Mouse (Mus musculus): ENCODE data around the gene Mrgprg. TPM values are rescaled to one million over a fixed set of nuclear protein-coding genes. Genes with fewer than 3 reads are reported as not detected.

The Mrgprg gene
- not detected in 2 replicates for polyA plus RNA-seq (2015; fragmentation: Nextera tagmentation; extraction: Ambion mirVana)

DNA sequence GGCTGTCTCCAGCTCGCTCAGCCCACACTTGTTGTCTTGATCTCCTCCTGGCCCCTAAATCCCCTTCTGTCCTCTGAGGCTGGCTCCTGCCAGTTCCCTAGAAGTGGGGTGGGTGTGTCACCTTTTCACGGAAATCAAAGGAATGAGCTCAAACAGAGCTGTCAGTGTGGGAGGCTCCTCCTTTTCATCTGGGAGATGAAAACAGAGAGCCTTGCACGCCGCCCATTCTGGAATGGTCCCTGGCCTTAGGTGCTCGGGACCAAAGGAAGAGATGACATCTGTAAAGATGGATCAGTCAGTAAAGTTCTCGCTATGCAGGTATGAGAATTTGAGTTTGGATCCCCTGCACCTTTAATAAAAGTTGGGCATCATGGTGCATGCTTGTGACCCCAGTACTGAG lies at the start of gene Mrgprg:
Mrgprg (minus strand) TSS at position 101 of the 400 bp plus-strand sequence.
- Histone ChIP-seq H3K4me2 (no peak within 1 kb of the TSS), H3K36me3 (replicated peaks) (no peaks in the 10 kb centered on the region), H3K27ac (no peak within 1 kb of the TSS), H3K9ac (no peak within 1 kb of the TSS), H3K27me3 (replicated peaks) (peaks cover 11% of the 10 kb centered on the region; the same call in 1 of the 2 replicates), H3K4me1 (no peaks in the 10 kb centered on the region; the same call in 1 of the 2 replicates), H3K9me3 (no peaks in the 10 kb centered on the region), H3K4me3 (no peak within 1 kb of the TSS)
- 41% methylated on average over 6 of the region's 6 CpGs for WGBS
- no peak for ATAC-seq (replicated peaks)

DNA sequence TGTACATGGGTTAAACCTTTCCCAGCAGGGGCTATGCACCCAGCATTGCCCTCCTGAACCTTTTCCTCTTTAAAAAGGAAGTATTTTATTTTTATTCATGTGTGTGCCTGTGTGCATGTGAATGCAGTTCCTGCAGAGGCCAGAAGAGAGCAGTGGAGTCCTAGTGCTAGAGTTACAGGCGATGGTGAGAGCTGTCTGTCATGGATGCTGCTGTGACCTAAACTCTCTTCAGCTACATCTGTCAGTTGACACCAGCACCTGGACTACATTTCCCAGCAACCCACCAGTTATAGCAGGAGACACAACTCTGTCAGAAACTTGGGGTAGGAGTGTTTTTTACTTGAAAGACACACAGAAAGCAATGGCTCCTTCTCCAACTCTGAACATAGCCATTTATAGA lies 42.1 kb upstream of the Mrgprg start:
- H3K36me3 ChIP-seq (replicated peaks): peaks cover 19% of the 10 kb centered on the region
- no peaks in the 10 kb centered on the region for H3K4me1 ChIP-seq
- H3K9ac ChIP-seq: no peak overlapping the region
- no peaks in the 10 kb centered on the region for H3K9me3 ChIP-seq
- WGBS: 38% methylated on average over 1 of the region's 1 CpGs
- ATAC-seq (replicated peaks): no peak
- H3K4me2 ChIP-seq: no peak overlapping the region
- H3K27ac ChIP-seq: no peak overlapping the region
- no peaks in the 10 kb centered on the region for H3K27me3 ChIP-seq (replicated peaks)
- no peak overlapping the region for H3K4me3 ChIP-seq

DNA sequence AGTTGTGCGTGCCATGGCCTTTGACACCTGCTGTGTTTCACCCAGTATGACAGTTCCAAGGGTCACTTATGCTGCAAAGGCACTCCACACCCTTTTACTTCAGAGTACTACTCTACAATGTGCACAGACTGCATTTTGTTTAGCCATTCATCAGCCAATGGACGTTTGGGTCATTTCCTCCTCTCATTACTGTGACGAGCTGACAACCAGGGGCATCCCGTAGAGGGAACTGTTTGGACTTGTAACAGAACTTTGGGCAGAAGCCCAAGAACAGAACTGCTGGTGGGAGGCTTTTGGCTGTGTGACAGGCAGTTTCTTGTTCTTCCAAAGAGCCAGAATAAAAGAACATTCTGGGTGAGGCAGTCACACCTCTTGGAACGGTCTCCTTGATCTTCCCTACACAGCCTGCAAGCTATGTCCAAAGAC lies 38.4 kb upstream of the Mrgprg start:
- no peak overlapping the region for H3K4me3 ChIP-seq
- no peaks in the 10 kb centered on the region for H3K9me3 ChIP-seq
- no peaks in the 10 kb centered on the region for H3K4me1 ChIP-seq
- peaks cover 9% of the 10 kb centered on the region; the same call in 1 of the 2 replicates for H3K36me3 ChIP-seq (replicated peaks)
- no peaks in the 10 kb centered on the region for H3K27me3 ChIP-seq (replicated peaks)
- ATAC-seq (replicated peaks): no peak
- H3K27ac ChIP-seq: no peak overlapping the region
- WGBS: 70% methylated on average over 5 of the region's 5 CpGs
- no peak overlapping the region for H3K4me2 ChIP-seq
- no peak overlapping the region for H3K9ac ChIP-seq

DNA sequence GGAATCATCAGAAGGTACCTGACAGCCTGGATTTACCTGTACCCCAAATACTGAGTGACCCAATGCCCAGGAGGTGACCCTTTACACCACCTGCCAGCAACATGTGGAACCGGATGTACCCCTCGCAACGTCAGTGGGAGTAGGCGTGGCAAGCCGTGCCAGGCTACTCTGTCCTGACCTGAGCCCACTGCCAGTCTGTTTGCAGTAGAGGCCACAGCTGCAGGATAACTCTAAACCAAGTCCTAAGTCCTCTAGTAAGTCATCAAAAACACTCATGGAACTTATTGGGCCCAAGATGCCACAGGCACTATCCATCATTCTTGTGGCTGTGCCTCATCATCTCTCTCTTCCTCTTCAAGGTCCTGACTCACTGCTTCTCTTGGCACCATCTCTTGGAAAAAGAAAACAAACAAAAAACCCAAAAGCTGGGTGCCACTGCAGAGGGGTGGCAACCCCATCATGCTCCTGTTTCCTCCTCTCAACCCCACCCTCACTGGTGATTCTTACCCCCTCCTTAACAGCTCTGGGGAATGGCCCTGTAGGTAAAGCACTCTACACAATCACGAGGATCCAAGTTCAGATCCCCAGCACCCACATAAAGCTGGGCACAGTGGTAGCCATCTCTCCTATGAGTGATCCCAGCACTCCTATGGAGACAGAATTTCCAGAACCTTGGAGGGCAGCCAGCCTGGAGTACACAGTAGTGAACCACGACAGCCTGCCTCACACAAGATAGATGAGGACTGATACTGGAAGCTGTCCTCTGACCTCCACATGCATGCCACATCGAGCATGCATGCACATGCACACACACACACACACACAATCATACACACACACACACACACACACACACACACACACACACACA lies 34.6 kb upstream of the Mrgprg start:
- no peak overlapping the region for H3K9ac ChIP-seq
- H3K4me3 ChIP-seq: no peak overlapping the region
- no peak overlapping the region for H3K4me2 ChIP-seq
- no peak overlapping the region for H3K27ac ChIP-seq
- H3K9me3 ChIP-seq: no peaks in the 10 kb centered on the region
- no peak for ATAC-seq (replicated peaks)
- H3K27me3 ChIP-seq (replicated peaks): no peaks in the 10 kb centered on the region
- WGBS: 87% methylated on average over 8 of the region's 8 CpGs
- H3K36me3 ChIP-seq (replicated peaks): peaks cover 24% of the 10 kb centered on the region; the same call in 1 of the 2 replicates
- H3K4me1 ChIP-seq: no peaks in the 10 kb centered on the region

DNA sequence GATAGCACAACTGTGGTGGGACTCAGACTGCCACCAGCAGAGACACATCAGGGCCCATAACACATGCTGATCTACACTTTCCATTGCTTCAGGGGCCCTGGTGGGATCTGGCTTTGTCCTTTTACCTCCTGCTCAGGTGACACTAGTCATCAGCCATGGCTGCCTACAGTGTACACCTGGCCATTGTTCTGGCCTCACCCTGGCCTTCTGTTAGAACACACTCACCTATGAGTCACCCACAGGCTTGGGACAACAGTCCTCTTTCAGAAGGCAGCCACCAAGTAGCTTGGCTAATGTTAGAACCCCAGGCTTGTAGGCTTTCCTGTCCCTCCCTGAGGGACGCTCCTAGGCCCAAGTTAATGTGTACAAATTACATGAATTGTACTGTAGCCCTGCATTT lies 34.0 kb upstream of the Mrgprg start:
- no peaks in the 10 kb centered on the region for H3K4me1 ChIP-seq
- ATAC-seq (replicated peaks): no peak
- H3K9ac ChIP-seq: no peak overlapping the region
- no peak overlapping the region for H3K27ac ChIP-seq
- no peak overlapping the region for H3K4me3 ChIP-seq
- H3K9me3 ChIP-seq: no peaks in the 10 kb centered on the region
- WGBS: 90% methylated on average over 1 of the region's 1 CpGs
- no peak overlapping the region for H3K4me2 ChIP-seq
- peaks cover 23% of the 10 kb centered on the region; the same call in 1 of the 2 replicates for H3K36me3 ChIP-seq (replicated peaks)
- H3K27me3 ChIP-seq (replicated peaks): no peaks in the 10 kb centered on the region

DNA sequence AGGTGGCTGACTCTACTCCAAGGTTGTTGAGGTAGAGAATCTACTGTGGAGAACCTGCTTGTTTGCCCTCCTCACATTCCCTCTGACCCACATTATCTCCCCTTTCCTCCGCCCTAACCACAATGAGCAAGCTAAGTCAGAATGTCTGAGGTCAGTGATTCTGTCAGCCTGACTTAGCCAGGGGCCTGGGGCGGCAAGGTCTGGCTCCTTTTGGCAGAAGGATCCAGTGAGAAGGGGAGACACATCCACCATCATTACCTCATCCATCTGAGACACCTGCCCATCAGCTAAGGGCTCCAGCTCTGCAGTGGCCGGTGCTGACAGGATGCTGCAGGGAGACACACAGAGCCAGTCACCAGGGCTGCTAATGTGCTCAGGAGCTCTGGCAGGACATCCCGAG lies 32.0 kb upstream of the Mrgprg start:
- WGBS: 91% methylated on average over 4 of the region's 4 CpGs
- no peaks in the 10 kb centered on the region for H3K27me3 ChIP-seq (replicated peaks)
- H3K9me3 ChIP-seq: no peaks in the 10 kb centered on the region
- no peak overlapping the region for H3K4me2 ChIP-seq
- H3K36me3 ChIP-seq (replicated peaks): peaks cover 26% of the 10 kb centered on the region; the same call in 1 of the 2 replicates
- H3K4me1 ChIP-seq: no peaks in the 10 kb centered on the region
- no peak for ATAC-seq (replicated peaks)
- H3K27ac ChIP-seq: no peak overlapping the region
- H3K9ac ChIP-seq: no peak overlapping the region
- no peak overlapping the region for H3K4me3 ChIP-seq

DNA sequence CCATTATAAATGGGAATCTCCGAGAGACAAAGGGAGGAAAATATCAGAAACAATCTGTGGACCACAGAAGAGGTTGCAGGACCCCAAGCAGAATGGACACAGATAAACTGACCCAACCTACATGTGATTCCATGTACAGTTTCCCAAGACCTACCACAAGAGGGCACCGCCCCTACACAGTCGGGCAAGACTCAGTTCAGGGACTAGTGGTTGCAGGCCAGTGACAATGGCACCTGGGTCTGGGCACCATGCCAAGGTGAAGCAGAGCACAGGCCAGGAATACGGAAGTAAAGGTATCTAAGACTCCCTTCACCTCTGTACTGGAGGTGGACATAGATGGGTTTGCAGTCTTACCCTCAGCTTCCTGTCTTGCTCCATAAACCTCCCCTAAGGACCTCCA lies 26.3 kb upstream of the Mrgprg start:
- WGBS: 52% methylated on average over 4 of the region's 4 CpGs

DNA sequence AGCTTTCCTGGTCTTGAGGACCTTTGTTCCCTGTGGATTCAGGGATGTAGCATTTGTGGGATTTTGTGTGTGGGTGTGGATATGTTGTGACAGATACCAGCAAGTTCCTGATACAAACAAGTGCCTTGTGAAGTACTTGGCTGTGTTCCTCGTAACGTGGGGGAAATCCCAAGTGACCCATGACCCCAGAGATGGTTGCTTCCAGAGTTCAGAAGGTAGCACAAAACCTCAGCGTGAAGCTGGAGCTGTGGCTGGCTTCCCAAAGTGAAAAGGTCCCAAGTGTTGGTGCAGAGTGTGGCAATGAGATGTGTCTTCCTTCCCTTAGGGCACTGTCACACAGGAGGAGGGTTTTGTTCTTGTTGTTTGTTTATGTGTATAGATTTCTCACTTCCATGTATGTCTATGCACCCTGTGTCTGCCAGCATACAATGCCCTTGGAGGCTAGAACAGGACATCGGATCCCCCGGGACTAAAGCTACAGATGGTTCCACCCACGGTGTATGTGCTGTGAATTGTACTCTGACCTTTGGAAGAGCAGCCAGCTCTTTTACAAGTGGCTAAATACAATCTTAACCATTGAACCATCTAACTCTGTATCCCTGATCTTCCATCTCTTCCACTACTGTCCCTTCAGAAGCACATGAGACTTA lies 25.7 kb upstream of the Mrgprg start:
- WGBS: 81% methylated on average over 6 of the region's 6 CpGs
- H3K9me3 ChIP-seq: no peaks in the 10 kb centered on the region
- 0 out of 2 replicates have a peak, but pooled peaks cover 16% of the 10 kb centered on the region for H3K36me3 ChIP-seq (replicated peaks)
- ATAC-seq (replicated peaks): no peak
- no peaks in the 10 kb centered on the region for H3K4me1 ChIP-seq
- H3K4me2 ChIP-seq: no peak overlapping the region
- H3K27me3 ChIP-seq (replicated peaks): no peaks in the 10 kb centered on the region
- no peak overlapping the region for H3K27ac ChIP-seq
- no peak overlapping the region for H3K4me3 ChIP-seq
- no peak overlapping the region for H3K9ac ChIP-seq

More for the DNA sequence above, 26.3 kb upstream of the Mrgprg start:
- ATAC-seq (replicated peaks): no peak
- Histone ChIP-seq H3K36me3 (replicated peaks) (peaks cover 22% of the 10 kb centered on the region; the same call in 1 of the 2 replicates), H3K4me3 (no peak overlapping the region), H3K27me3 (replicated peaks) (no peaks in the 10 kb centered on the region), H3K9ac (no peak overlapping the region), H3K4me2 (no peak overlapping the region), H3K27ac (no peak overlapping the region), H3K9me3 (no peaks in the 10 kb centered on the region), H3K4me1 (no peaks in the 10 kb centered on the region)

DNA sequence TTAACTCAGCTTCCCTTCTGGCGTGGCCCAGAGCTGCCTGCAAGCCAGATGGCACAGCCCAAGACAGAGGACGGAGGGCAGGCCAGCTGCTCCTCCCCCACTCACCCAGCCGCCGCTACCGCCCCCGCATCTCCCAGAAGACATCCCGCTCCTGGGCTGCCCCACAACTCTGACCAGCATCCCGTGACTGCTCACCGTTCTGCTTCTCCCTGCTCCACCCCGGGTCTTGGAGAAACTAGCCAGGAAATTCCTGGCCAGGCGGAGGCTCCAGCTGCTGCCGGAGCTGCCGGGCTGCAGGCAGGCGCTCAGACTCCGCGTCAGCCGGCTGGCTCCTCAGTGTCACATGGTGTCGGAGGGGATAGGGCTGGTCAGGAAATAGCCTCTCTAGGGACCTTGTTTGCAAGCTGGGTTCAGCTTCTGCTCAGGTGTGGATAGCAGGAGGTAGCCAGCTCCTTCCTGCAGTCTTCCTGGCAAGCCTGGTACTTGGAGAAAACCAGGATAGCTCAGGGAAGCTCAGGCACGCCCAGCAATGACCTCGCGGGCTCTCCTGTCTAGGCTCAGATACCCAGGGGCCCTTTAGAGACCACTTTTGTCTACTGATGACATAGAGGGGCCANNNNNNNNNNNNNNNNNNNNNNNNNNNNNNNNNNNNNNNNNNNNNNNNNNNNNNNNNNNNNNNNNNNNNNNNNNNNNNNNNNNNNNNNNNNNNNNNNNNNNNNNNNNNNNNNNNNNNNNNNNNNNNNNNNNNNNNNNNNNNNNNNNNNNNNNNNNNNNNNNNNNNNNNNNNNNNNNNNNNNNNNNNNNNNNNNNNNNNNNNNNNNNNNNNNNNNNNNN lies 17.4 kb upstream of the Mrgprg start, which contains the start of gene Mrgpre:
Mrgpre (minus strand) TSS at position 505 of the 834 bp plus-strand sequence.
- Histone ChIP-seq H3K27me3 (replicated peaks) (no peaks in the 10 kb centered on the region), H3K4me2 (peak within 1 kb of the TSS; percentile 72), H3K9ac (peak within 1 kb of the TSS; percentile 53), H3K4me1 (peaks cover 19% of the 10 kb centered on the region), H3K4me3 (peak within 1 kb of the TSS; percentile 54), H3K36me3 (replicated peaks) (no peaks in the 10 kb centered on the region), H3K27ac (peak within 1 kb of the TSS; percentile 74), H3K9me3 (no peaks in the 10 kb centered on the region)
- ATAC-seq (replicated peaks): peak; percentile 90
- WGBS: 4% methylated on average over 21 of the region's 21 CpGs

DNA sequence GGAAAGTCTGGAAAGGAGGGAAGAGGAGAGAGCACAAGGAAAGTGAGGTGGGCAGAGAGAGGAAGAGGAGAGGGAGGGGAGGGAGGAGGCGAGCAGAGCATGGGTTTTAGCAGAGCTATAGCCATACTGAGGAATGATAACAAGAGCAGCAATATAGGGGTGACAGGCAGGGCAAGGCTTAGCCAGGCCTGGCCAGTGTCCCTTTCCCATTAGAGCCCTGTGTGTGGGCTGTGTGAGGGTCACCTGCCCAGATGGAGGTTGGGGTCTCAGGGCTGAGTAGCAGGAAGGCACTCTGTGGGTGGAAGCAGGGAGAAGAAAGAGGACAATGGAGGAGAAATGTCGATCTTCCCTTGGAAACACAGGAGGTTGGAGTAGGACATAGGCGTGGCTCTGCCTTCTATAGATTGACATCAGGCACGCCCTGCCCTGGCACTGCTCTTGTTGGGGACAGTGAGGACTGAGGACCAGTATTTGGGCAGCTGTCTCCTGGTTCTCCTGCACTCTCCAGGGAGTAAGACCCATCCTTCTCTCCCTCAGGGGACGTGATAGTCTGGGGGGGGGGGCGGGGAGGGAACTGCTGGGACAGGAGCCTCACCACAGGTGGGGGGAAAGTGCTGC lies 16.7 kb upstream of the Mrgprg start:
- WGBS: 16% methylated on average over 6 of the region's 6 CpGs
- peak overlapping the region; percentile 53 for H3K9ac ChIP-seq
- H3K4me1 ChIP-seq: peaks cover 19% of the 10 kb centered on the region
- no peaks in the 10 kb centered on the region for H3K27me3 ChIP-seq (replicated peaks)
- no peaks in the 10 kb centered on the region for H3K36me3 ChIP-seq (replicated peaks)
- H3K4me2 ChIP-seq: peak overlapping the region; percentile 72
- H3K4me3 ChIP-seq: peak overlapping the region; percentile 54
- peak; percentile 69 for ATAC-seq (replicated peaks)
- H3K27ac ChIP-seq: peak overlapping the region; percentile 74
- H3K9me3 ChIP-seq: no peaks in the 10 kb centered on the region

DNA sequence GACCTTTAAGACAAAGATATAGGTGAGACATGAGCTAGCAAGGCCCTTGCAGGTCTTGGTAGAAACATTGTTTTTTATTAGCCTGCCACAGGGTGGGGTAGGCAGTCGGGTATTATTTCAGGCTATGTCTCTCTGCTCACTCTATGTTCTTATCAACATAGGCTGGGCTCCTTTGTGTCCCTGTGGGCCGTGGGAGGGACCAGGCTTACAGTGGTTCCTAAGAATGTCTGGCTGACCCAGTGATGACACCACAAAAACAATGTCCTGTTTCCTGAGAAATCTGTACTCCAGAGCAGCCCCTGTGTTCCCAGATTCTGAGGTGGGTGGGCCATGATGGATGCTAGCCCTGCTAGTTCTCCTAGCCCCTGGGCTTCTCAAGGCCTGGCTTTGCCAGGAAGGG lies 10.6 kb upstream of the Mrgprg start:
- 71% methylated on average over 2 of the region's 2 CpGs for WGBS
- H3K36me3 ChIP-seq (replicated peaks): no peaks in the 10 kb centered on the region
- H3K9ac ChIP-seq: no peak overlapping the region
- no peaks in the 10 kb centered on the region for H3K4me1 ChIP-seq
- no peak for ATAC-seq (replicated peaks)
- H3K27ac ChIP-seq: no peak overlapping the region
- no peaks in the 10 kb centered on the region for H3K27me3 ChIP-seq (replicated peaks)
- H3K9me3 ChIP-seq: no peaks in the 10 kb centered on the region
- no peak overlapping the region for H3K4me2 ChIP-seq
- H3K4me3 ChIP-seq: no peak overlapping the region
